Mouse (Mus musculus) forebrain, embryonic 11.5 days (tissue): ENCODE data around the gene Ms4a4d. TPM values are rescaled to one million over a fixed set of nuclear protein-coding genes. Genes with fewer than 3 reads are reported as not detected.

ENCODE experiments used
- ATAC-seq: fragments of 200-750 bp; cut with Nextera tagmentation; replicated peaks from 2 replicates; pipeline ENCODE4 v1.8.0; 2017; ENCODE audit warnings: moderate TSS enrichment; ENCODE audit not compliant: low FRiP score
- DNase-seq: peaks from one replicate; pipeline ENCODE4 v3.0.0-alpha.2; 2017; ENCODE audit warnings: low spot score
- H3K27ac ChIP-seq: fragments of 300-500 bp; sonication (generic); 2 replicates; pipeline ENCODE4 v1.5.1; 2014; ENCODE audit warnings: low read depth, low read length
- H3K27me3 ChIP-seq: fragments of 300-500 bp; sonication (generic); 2 replicates; pipeline ENCODE4 v1.6.1; 2014; ENCODE audit warnings: mild to moderate bottlenecking, low read length, mixed read lengths; ENCODE audit not compliant: control insufficient read depth, insufficient read depth
- H3K36me3 ChIP-seq: fragments of 300-500 bp; sonication (generic); 2 replicates; pipeline ENCODE4 v1.6.1; 2014; ENCODE audit warnings: mild to moderate bottlenecking, low read length, moderate library complexity, mixed read lengths; ENCODE audit not compliant: control insufficient read depth, insufficient read depth
- H3K4me1 ChIP-seq: fragments of 300-500 bp; sonication (generic); replicated peaks from 2 replicates; pipeline ENCODE4 v1.6.1; 2014; ENCODE audit warnings: low read length, mixed read lengths; ENCODE audit not compliant: control insufficient read depth, insufficient read depth
- H3K4me2 ChIP-seq: fragments of 300-500 bp; sonication (generic); 2 replicates; pipeline ENCODE4 v1.6.1; 2014; ENCODE audit warnings: low read depth, mild to moderate bottlenecking, low read length, moderate library complexity, mixed read lengths; ENCODE audit not compliant: severe bottlenecking
- H3K4me3 ChIP-seq: fragments of 300-500 bp; sonication (generic); 2 replicates; pipeline ENCODE4 v1.5.1; 2014; ENCODE audit warnings: low read depth, low read length
- H3K9ac ChIP-seq: fragments of 300-500 bp; sonication (generic); 2 replicates; pipeline ENCODE4 v1.6.1; 2014; ENCODE audit warnings: low read length
- H3K9me3 ChIP-seq: fragments of 300-500 bp; sonication (generic); 2 replicates; pipeline ENCODE4 v1.6.1; 2016; ENCODE audit warnings: low read length, mixed read lengths; ENCODE audit not compliant: control insufficient read depth
- WGBS: fragments of 180-500 bp; shearing (Covaris S2); extraction: QIAGEN DNeasy Blood & Tissue Kit; methylation state at CpG from one replicate; pipeline ENCODE4 v1.1.7; 2014; 5-methylcytosine and 5-hydroxymethylcytosine counted together
- polyA plus RNA-seq: library from polyadenylated mRNA; unstranded; fragments of >200 nt; fragmentation: Nextera tagmentation; extraction: Ambion mirVana; gene quantifications from 2 replicates; pipeline ENCODE4 v1.2.1, GENCODE M21; 2014

Gene Ms4a4d
- polyA plus RNA-seq, 1 experiment from 2014 or later = 0.24 TPM

DNA sequence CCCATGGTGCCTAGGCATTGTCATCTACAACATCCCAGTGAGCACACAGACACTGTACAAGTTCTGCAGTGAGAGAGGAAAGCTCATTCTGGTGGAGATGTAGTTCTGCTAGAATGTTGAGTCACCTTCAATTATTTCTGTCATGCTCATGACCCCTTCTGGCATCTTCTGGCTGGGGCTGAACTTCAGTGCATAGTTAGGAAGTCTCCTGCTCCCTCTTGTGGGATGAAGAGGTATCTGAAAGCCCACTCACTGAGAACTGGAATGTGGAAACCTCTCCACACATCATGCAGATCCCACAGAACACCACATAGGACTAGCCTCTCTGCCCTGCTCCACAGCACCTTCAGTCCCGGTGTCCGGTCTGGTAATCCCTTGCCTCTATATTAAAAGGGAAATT lies 65.4 kb downstream of the Ms4a4d start:
- no peaks in the 10 kb centered on the region for H3K36me3 ChIP-seq
- DNase-seq = no peak
- no peaks in the 10 kb centered on the region for H3K9me3 ChIP-seq
- no peaks in the 10 kb centered on the region for H3K27me3 ChIP-seq
- no peak overlapping the region for H3K27ac ChIP-seq
- H3K4me2 ChIP-seq = no peak overlapping the region
- H3K4me1 ChIP-seq = no peaks in the 10 kb centered on the region
- no peak overlapping the region for H3K4me3 ChIP-seq
- no peak overlapping the region for H3K9ac ChIP-seq
- ATAC-seq = no peak
- WGBS = 88% methylated on average over 2 of the region's 2 CpGs

DNA sequence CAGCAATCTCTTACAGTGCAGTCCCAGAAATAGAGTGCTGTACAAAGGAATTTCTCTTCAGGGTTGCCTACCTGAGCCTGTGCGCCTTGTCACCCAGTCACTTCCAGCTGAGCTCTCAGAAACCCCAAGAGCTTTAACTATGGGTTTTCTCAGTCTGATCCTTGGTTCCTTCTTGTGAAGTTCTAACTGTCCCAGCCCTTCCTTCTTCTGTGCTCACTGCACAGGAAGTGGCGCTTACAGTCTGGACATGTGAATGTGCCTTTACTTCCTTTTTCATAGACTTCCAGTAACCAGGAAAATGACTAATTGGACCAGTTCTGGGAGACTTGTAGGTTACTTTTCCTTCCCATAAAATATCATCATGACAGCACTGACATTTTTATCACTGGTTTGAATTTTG lies 68.0 kb downstream of the Ms4a4d start, which contains the start of gene Ms4a6d:
Gene Ms4a6d (minus strand): TSS at position 247 of the 400 bp plus-strand sequence.
- H3K4me2 ChIP-seq = no peak within 1 kb of the TSS
- no peaks in the 10 kb centered on the region for H3K4me1 ChIP-seq
- WGBS = 81% methylated on average over 2 of the region's 2 CpGs
- ATAC-seq (no peak), DNase-seq (no peak)
- no peak within 1 kb of the TSS for H3K9ac ChIP-seq
- no peak within 1 kb of the TSS for H3K27ac ChIP-seq
- no peaks in the 10 kb centered on the region for H3K36me3 ChIP-seq
- H3K9me3 ChIP-seq = no peaks in the 10 kb centered on the region
- no peak within 1 kb of the TSS for H3K4me3 ChIP-seq
- H3K27me3 ChIP-seq = no peaks in the 10 kb centered on the region

Other genes with a start within 250 kb of the Ms4a4d start
- gene Ms4a14, start 222.3 kb upstream of the Ms4a4d start, polyA plus RNA-seq = not detected in 2 replicates
- 0.56 and 1.0 TPM in 2 replicates for gene Ms4a7, start 200.7 kb upstream of the Ms4a4d start, polyA plus RNA-seq
- gene Ms4a4a, start 161.3 kb upstream of the Ms4a4d start, polyA plus RNA-seq = 1.6 and 1.7 TPM in 2 replicates
- gene Ms4a4c, start 132.0 kb upstream of the Ms4a4d start, polyA plus RNA-seq = not detected in 2 replicates
- not detected in 2 replicates for gene Ms4a4b, start 93.2 kb upstream of the Ms4a4d start, polyA plus RNA-seq
- gene Ms4a6c, start 67.4 kb upstream of the Ms4a4d start, polyA plus RNA-seq = 1.5 and 2.4 TPM in 2 replicates
- not detected in 2 replicates for gene Gm8369, start 50.9 kb upstream of the Ms4a4d start, polyA plus RNA-seq
- gene Ms4a6b, start 20.3 kb upstream of the Ms4a4d start, polyA plus RNA-seq = 2.2 and 2.6 TPM in 2 replicates
- 1.8 and 2.2 TPM in 2 replicates for gene Ms4a6d, start 68.0 kb downstream of the Ms4a4d start, polyA plus RNA-seq
- gene Ms4a2, start 86.9 kb downstream of the Ms4a4d start, polyA plus RNA-seq = not detected in 2 replicates
- not detected in 2 replicates for gene Ms4a3, start 104.0 kb downstream of the Ms4a4d start, polyA plus RNA-seq
- gene Oosp2, start 123.8 kb downstream of the Ms4a4d start, polyA plus RNA-seq = not detected in 2 replicates
- gene Oosp1, start 154.3 kb downstream of the Ms4a4d start, polyA plus RNA-seq = not detected in 2 replicates
- not detected in 2 replicates for gene Oosp3, start 160.3 kb downstream of the Ms4a4d start, polyA plus RNA-seq
- gene Gif, start 210.8 kb downstream of the Ms4a4d start, polyA plus RNA-seq = not detected in 2 replicates
- 54.3 and 54.9 TPM in 2 replicates for gene Mrpl16, start 233.6 kb downstream of the Ms4a4d start, polyA plus RNA-seq